Mouse (Mus musculus): ENCODE measurements at regions not wholly inside any gene's neighbourhood (a gene's known extent, or its start where the extent isn't known, plus 50 kb on each side); places are given as distances from the start of the nearest gene placed in this dataset.

- in situ Hi-C loops (cut with MboI; ENCODE audit: low sequenced_read_pairs in 2 of 2, unreplicated experiment in 2 of 2) = no loop called here
- no peak for DNase-seq (ENCODE audit: low read depth, low spot score)
- no peak overlapping the region for H3K4me3 ChIP-seq (ENCODE audit: insufficient read depth in 1 of 2, low read depth in 1 of 2, low read length in 2 of 2, poor library complexity in 1 of 2, severe bottlenecking in 1 of 2)
- no peak overlapping the region for H3K27ac ChIP-seq (ENCODE audit: insufficient read depth, low read depth, low read length, poor library complexity, severe bottlenecking)
- H3K9ac ChIP-seq (ENCODE audit: insufficient read depth, low read depth, low read length, poor library complexity, severe bottlenecking) = no peak overlapping the region
- no peaks in the 10 kb centered on the region for H3K9me3 ChIP-seq (ENCODE audit: control insufficient read depth, insufficient read depth, low read depth, low read length)
- H3K36me3 ChIP-seq (ENCODE audit: control insufficient read depth, insufficient read depth, low read length, poor library complexity, severe bottlenecking) = no peaks in the 10 kb centered on the region
- TF ChIP-seq CHD2 (IDR thresholded peaks at IDR 0.05; ENCODE audit: low read depth, low read length) (no peak), MAFK (IDR thresholded peaks at IDR 0.05; ENCODE audit: insufficient read depth, low read depth, low read length) (no peak), ZC3H11A (IDR thresholded peaks at IDR 0.05; ENCODE audit: borderline replicate concordance, low read depth, low read length) (no peak), HCFC1 (IDR thresholded peaks at IDR 0.05; ENCODE audit: borderline replicate concordance, insufficient read depth, low read length) (no peak), ZNF384 (IDR thresholded peaks at IDR 0.05; ENCODE audit: low read depth, low read length) (no peak)
- peaks cover 0 to 8% of the 10 kb centered on the region in 2 experiments; a peak in 2 of 4 replicates for H3K4me1 ChIP-seq (ENCODE audit: control insufficient read depth in 2 of 2, insufficient read depth in 2 of 2, low read length in 2 of 2, poor library complexity in 1 of 2)
These were observed 51.3 kb upstream of the Serbp1 start for GRCm38 (mm10) chr6:67186537-67187274.

GRCm38 (mm10) chr6:67184662-67185061, 53.3 kb upstream of the Serbp1 start:
- DNase-seq (ENCODE audit: low read depth, low spot score) = no peak
- peaks cover 0 to 8% of the 10 kb centered on the region in 2 experiments; a peak in 2 of 4 replicates for H3K4me1 ChIP-seq (ENCODE audit: control insufficient read depth in 2 of 2, insufficient read depth in 2 of 2, low read length in 2 of 2, poor library complexity in 1 of 2)
- no peak overlapping the region for H3K4me3 ChIP-seq (ENCODE audit: insufficient read depth in 1 of 2, low read depth in 1 of 2, low read length in 2 of 2, poor library complexity in 1 of 2, severe bottlenecking in 1 of 2)
- no peak for TF ChIP-seq HCFC1 (IDR thresholded peaks at IDR 0.05; ENCODE audit: borderline replicate concordance, insufficient read depth, low read length)
- TF ChIP-seq ZNF384 (IDR thresholded peaks at IDR 0.05; ENCODE audit: low read depth, low read length) = no peak
- no peak for TF ChIP-seq CHD2 (IDR thresholded peaks at IDR 0.05; ENCODE audit: low read depth, low read length)
- TF ChIP-seq ZC3H11A (IDR thresholded peaks at IDR 0.05; ENCODE audit: borderline replicate concordance, low read depth, low read length) = no peak
- no peak for TF ChIP-seq MAFK (IDR thresholded peaks at IDR 0.05; ENCODE audit: insufficient read depth, low read depth, low read length)
- in situ Hi-C loops (cut with MboI; ENCODE audit: low sequenced_read_pairs in 2 of 2, unreplicated experiment in 2 of 2) = no loop called here
- H3K9ac ChIP-seq (ENCODE audit: insufficient read depth, low read depth, low read length, poor library complexity, severe bottlenecking) = no peak overlapping the region
- no peak overlapping the region for H3K27ac ChIP-seq (ENCODE audit: insufficient read depth, low read depth, low read length, poor library complexity, severe bottlenecking)
- H3K9me3 ChIP-seq (ENCODE audit: control insufficient read depth, insufficient read depth, low read depth, low read length) = no peaks in the 10 kb centered on the region
- no peaks in the 10 kb centered on the region for H3K36me3 ChIP-seq (ENCODE audit: control insufficient read depth, insufficient read depth, low read length, poor library complexity, severe bottlenecking)

DNA sequence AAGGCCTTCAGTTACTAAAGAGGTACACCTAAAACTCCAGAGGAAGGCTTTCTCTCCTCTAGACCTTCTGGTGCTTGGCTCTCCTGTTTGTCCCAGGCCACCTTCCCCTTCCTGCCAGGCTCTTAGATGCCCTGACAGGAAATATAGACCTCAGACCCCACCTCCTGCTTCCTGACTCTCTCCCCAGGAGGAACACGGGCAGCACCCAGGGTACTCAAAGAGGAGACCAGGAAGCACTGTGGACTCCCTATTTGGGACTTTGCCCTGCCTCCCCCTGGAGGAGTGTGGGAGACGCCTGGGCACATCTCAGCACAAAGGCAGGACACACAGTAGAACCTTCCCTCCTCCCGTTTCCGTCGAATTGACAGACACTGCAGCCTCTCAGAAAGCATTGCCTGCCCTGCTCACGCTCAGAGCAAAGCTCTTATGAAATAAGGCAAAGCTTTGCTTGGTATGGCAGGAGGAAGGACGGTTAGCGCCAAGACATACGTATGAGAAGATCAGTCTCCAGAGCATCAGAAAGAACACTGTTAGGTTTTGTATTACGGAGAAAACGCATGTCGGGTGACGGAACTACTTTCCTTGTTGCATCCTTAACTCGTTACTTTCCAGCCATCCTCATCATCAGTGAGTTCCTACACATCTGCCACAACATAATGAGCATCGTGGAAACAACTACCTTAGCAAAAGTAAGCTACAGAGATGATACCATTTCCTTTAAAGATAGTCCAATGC, 54.3 kb upstream of the Serbp1 start:
- Histone ChIP-seq H3K4me1 (ENCODE audit: control insufficient read depth in 2 of 2, insufficient read depth in 2 of 2, low read length in 2 of 2, poor library complexity in 1 of 2) (peaks cover 0 to 8% of the 10 kb centered on the region in 2 experiments; a peak in 2 of 4 replicates), H3K4me3 (ENCODE audit: insufficient read depth in 1 of 2, low read depth in 1 of 2, low read length in 2 of 2, poor library complexity in 1 of 2, severe bottlenecking in 1 of 2) (no peak overlapping the region), H3K27ac (ENCODE audit: insufficient read depth, low read depth, low read length, poor library complexity, severe bottlenecking) (peak overlapping the region; percentile 9; the same call in 1 of the 2 replicates), H3K36me3 (ENCODE audit: control insufficient read depth, insufficient read depth, low read length, poor library complexity, severe bottlenecking) (no peaks in the 10 kb centered on the region), H3K9ac (ENCODE audit: insufficient read depth, low read depth, low read length, poor library complexity, severe bottlenecking) (peak overlapping the region; percentile 38), H3K9me3 (ENCODE audit: control insufficient read depth, insufficient read depth, low read depth, low read length) (no peaks in the 10 kb centered on the region)
- TF ChIP-seq CHD2 (IDR thresholded peaks at IDR 0.05; ENCODE audit: low read depth, low read length) = no peak
- no peak for DNase-seq (ENCODE audit: low read depth, low spot score)
- in situ Hi-C loops (cut with MboI; ENCODE audit: low sequenced_read_pairs in 2 of 2, unreplicated experiment in 2 of 2) = no loop called here

- H3K9me3 ChIP-seq (ENCODE audit: control insufficient read depth, insufficient read depth, low read depth, low read length) = no peaks in the 10 kb centered on the region
- no peak overlapping the region for H3K4me3 ChIP-seq (ENCODE audit: insufficient read depth in 1 of 2, low read depth in 1 of 2, low read length in 2 of 2, poor library complexity in 1 of 2, severe bottlenecking in 1 of 2)
- H3K27ac ChIP-seq (ENCODE audit: insufficient read depth, low read depth, low read length, poor library complexity, severe bottlenecking) = no peak overlapping the region
- in situ Hi-C loops (cut with MboI; ENCODE audit: low sequenced_read_pairs in 2 of 2, unreplicated experiment in 2 of 2) = no loop called here
- DNase-seq (ENCODE audit: low read depth, low spot score) = no peak
- peaks cover 0 to 8% of the 10 kb centered on the region in 2 experiments; a peak in 2 of 4 replicates for H3K4me1 ChIP-seq (ENCODE audit: control insufficient read depth in 2 of 2, insufficient read depth in 2 of 2, low read length in 2 of 2, poor library complexity in 1 of 2)
- TF ChIP-seq ZC3H11A (IDR thresholded peaks at IDR 0.05; ENCODE audit: borderline replicate concordance, low read depth, low read length) (no peak), CHD2 (IDR thresholded peaks at IDR 0.05; ENCODE audit: low read depth, low read length) (no peak), HCFC1 (IDR thresholded peaks at IDR 0.05; ENCODE audit: borderline replicate concordance, insufficient read depth, low read length) (no peak), ZNF384 (IDR thresholded peaks at IDR 0.05; ENCODE audit: low read depth, low read length) (no peak), MAFK (IDR thresholded peaks at IDR 0.05; ENCODE audit: insufficient read depth, low read depth, low read length) (no peak)
- no peak overlapping the region for H3K9ac ChIP-seq (ENCODE audit: insufficient read depth, low read depth, low read length, poor library complexity, severe bottlenecking)
- H3K36me3 ChIP-seq (ENCODE audit: control insufficient read depth, insufficient read depth, low read length, poor library complexity, severe bottlenecking) = no peaks in the 10 kb centered on the region
These were observed 55.5 kb upstream of the Serbp1 start for GRCm38 (mm10) chr6:67182453-67182852.
